Mouse (Mus musculus) heart, embryonic 12.5 days (tissue): ENCODE data around the gene Rad9a. TPM values are rescaled to one million over a fixed set of nuclear protein-coding genes. Genes with fewer than 3 reads are reported as not detected.
A peak's percentile ranks its signal among the peaks of the same experiment; 100 is the strongest.

Source experiments
- ATAC-seq: fragments of 200-750 bp; cut with Nextera tagmentation; 2 replicates; pipeline ENCODE4 v1.8.0; 2017; ENCODE audit warnings: moderate TSS enrichment, moderate library complexity; ENCODE audit not compliant: insufficient number of reproducible peaks, low FRiP score
- H3K27ac ChIP-seq: fragments of 300-500 bp; sonication (generic); 2 replicates; pipeline ENCODE4 v1.5.1; 2016; ENCODE audit warnings: mild to moderate bottlenecking, moderate library complexity; ENCODE audit not compliant: poor library complexity, severe bottlenecking
- H3K27me3 ChIP-seq: fragments of 300-500 bp; sonication (generic); replicated peaks from 2 replicates; pipeline ENCODE4 v1.6.1; 2016; ENCODE audit warnings: mild to moderate bottlenecking, moderate library complexity
- H3K36me3 ChIP-seq: fragments of 300-500 bp; sonication (generic); 2 replicates; pipeline ENCODE4 v1.6.1; 2016; ENCODE audit warnings: mild to moderate bottlenecking, moderate library complexity
- H3K4me1 ChIP-seq: fragments of 300-500 bp; sonication (generic); replicated peaks from 2 replicates; pipeline ENCODE4 v1.6.1; 2016; ENCODE audit warnings: mild to moderate bottlenecking
- H3K4me2 ChIP-seq: fragments of 300-500 bp; sonication (generic); 2 replicates; pipeline ENCODE4 v1.6.1; 2016; ENCODE audit warnings: mild to moderate bottlenecking, moderate library complexity
- H3K4me3 ChIP-seq: fragments of 300-500 bp; sonication (generic); 2 replicates; pipeline ENCODE4 v1.5.1; 2016; ENCODE audit warnings: mild to moderate bottlenecking
- H3K9ac ChIP-seq: fragments of 300-500 bp; sonication (generic); 2 replicates; pipeline ENCODE4 v1.6.1; 2016; ENCODE audit warnings: mild to moderate bottlenecking, moderate library complexity
- H3K9me3 ChIP-seq: fragments of 300-500 bp; sonication (generic); replicated peaks from 2 replicates; pipeline ENCODE4 v1.6.1; 2016; ENCODE audit warnings: mild to moderate bottlenecking, moderate library complexity
- WGBS: fragments of 180-500 bp; shearing (Covaris S2); methylation state at CpG from one replicate; pipeline ENCODE4 v1.1.7; 2016; 5-methylcytosine and 5-hydroxymethylcytosine counted together
- polyA plus RNA-seq: library from polyadenylated mRNA; unstranded; fragments of >200 nt; fragmentation: Nextera tagmentation; extraction: Ambion mirVana; gene quantifications from 2 replicates; pipeline ENCODE4 v1.2.1, GENCODE M21; 2016

Gene Rad9a
- polyA plus RNA-seq, 1 experiment from 2014 or later: 22.6 TPM

- 3% methylated on average over 11 of the region's 11 CpGs for WGBS
- Histone ChIP-seq H3K4me1 (peaks cover 30% of the 10 kb centered on the region), H3K27me3 (peaks cover 2% of the 10 kb centered on the region; the same call in 1 of the 2 replicates), H3K27ac (no peak within 1 kb of the TSS), H3K9ac (peak within 1 kb of the TSS; percentile 34), H3K36me3 (no peaks in the 10 kb centered on the region), H3K4me2 (peak within 1 kb of the TSS; percentile 60), H3K4me3 (peak within 1 kb of the TSS; percentile 14), H3K9me3 (no peaks in the 10 kb centered on the region)
- peak; percentile 40; the same call in 1 of the 2 replicates for ATAC-seq
These were observed 26.0 kb downstream of the Rad9a start, which contains the start of gene Carns1 for GRCm38 (mm10) chr19:4175368-4175947. Gene Carns1, minus strand, starts transcription at chr19:4175479.

GRCm38 (mm10) chr19:4172925-4173324 lies 28.5 kb downstream of the Rad9a start:
- no peak for ATAC-seq
- H3K9me3 ChIP-seq: no peaks in the 10 kb centered on the region
- H3K27me3 ChIP-seq: no peaks in the 10 kb centered on the region; the same call in 1 of the 2 replicates
- peak overlapping the region; percentile 42; the same call in 1 of the 2 replicates for H3K9ac ChIP-seq
- no peak overlapping the region for H3K4me2 ChIP-seq
- 64% methylated on average over 11 of the region's 11 CpGs for WGBS
- H3K27ac ChIP-seq: no peak overlapping the region
- H3K4me3 ChIP-seq: no peak overlapping the region
- H3K36me3 ChIP-seq: no peaks in the 10 kb centered on the region
- H3K4me1 ChIP-seq: peaks cover 37% of the 10 kb centered on the region

- Histone ChIP-seq H3K4me3 (no peak overlapping the region), H3K27me3 (no peaks in the 10 kb centered on the region; the same call in 1 of the 2 replicates), H3K27ac (peak overlapping the region; percentile 45), H3K9me3 (no peaks in the 10 kb centered on the region), H3K4me2 (peak overlapping the region; percentile 0), H3K36me3 (no peaks in the 10 kb centered on the region), H3K9ac (peak overlapping the region; percentile 28; the same call in 1 of the 2 replicates), H3K4me1 (peaks cover 44% of the 10 kb centered on the region)
- WGBS: 52% methylated on average over 13 of the region's 13 CpGs
- no peak for ATAC-seq
These were observed 29.8 kb downstream of the Rad9a start for GRCm38 (mm10) chr19:4171393-4172290.

GRCm38 (mm10) chr19:4170723-4171392 lies 30.6 kb downstream of the Rad9a start:
- Histone ChIP-seq H3K4me2 (peak overlapping the region; percentile 0; the same call in 1 of the 2 replicates), H3K27ac (no peak overlapping the region), H3K27me3 (no peaks in the 10 kb centered on the region), H3K36me3 (no peaks in the 10 kb centered on the region), H3K9ac (peak overlapping the region; percentile 28; the same call in 1 of the 2 replicates), H3K9me3 (no peaks in the 10 kb centered on the region), H3K4me1 (peaks cover 46% of the 10 kb centered on the region), H3K4me3 (no peak overlapping the region)
- 85% methylated on average over 10 of the region's 10 CpGs for WGBS
- no peak for ATAC-seq

GRCm38 (mm10) chr19:4169810-4170209 lies 31.7 kb downstream of the Rad9a start:
- H3K9me3 ChIP-seq: no peaks in the 10 kb centered on the region
- H3K36me3 ChIP-seq: no peaks in the 10 kb centered on the region
- peak overlapping the region; percentile 48 for H3K4me3 ChIP-seq
- peaks cover 36% of the 10 kb centered on the region for H3K4me1 ChIP-seq
- WGBS: 9% methylated on average over 27 of the region's 27 CpGs
- H3K27me3 ChIP-seq: no peaks in the 10 kb centered on the region
- ATAC-seq: peak; percentile 45
- peak overlapping the region; percentile 86 for H3K9ac ChIP-seq
- H3K27ac ChIP-seq: peak overlapping the region; percentile 80
- peak overlapping the region; percentile 83 for H3K4me2 ChIP-seq

- WGBS: under 1% methylated on average over 43 of the region's 43 CpGs
- Histone ChIP-seq H3K4me3 (peak overlapping the region; percentile 48), H3K4me1 (peaks cover 36% of the 10 kb centered on the region), H3K9me3 (no peaks in the 10 kb centered on the region), H3K9ac (peak overlapping the region; percentile 86), H3K36me3 (no peaks in the 10 kb centered on the region), H3K27ac (peak overlapping the region; percentile 80), H3K4me2 (peak overlapping the region; percentile 83), H3K27me3 (no peaks in the 10 kb centered on the region)
- peak; percentile 96 for ATAC-seq
These were observed 32.1 kb downstream of the Rad9a start for GRCm38 (mm10) chr19:4169378-4169784.

- Histone ChIP-seq H3K9me3 (no peaks in the 10 kb centered on the region), H3K36me3 (0 out of 2 replicates have a peak, but pooled peaks cover 2% of the 10 kb centered on the region), H3K4me2 (no peak overlapping the region), H3K4me1 (peaks cover 40% of the 10 kb centered on the region), H3K27ac (peak overlapping the region; percentile 50), H3K4me3 (no peak overlapping the region), H3K27me3 (no peaks in the 10 kb centered on the region), H3K9ac (peak overlapping the region; percentile 1; the same call in 1 of the 2 replicates)
- 47% methylated on average over 9 of the region's 9 CpGs for WGBS
- ATAC-seq: no peak
These were observed 34.6 kb downstream of the Rad9a start for GRCm38 (mm10) chr19:4166678-4167476.

GRCm38 (mm10) chr19:4164721-4165120 lies 36.7 kb downstream of the Rad9a start:
- no peak overlapping the region for H3K27ac ChIP-seq
- peaks cover 25% of the 10 kb centered on the region for H3K4me1 ChIP-seq
- 0 out of 2 replicates have a peak overlapping the region, but pooled peaks have one; percentile 2 for H3K9ac ChIP-seq
- H3K9me3 ChIP-seq: no peaks in the 10 kb centered on the region
- ATAC-seq: no peak
- no peak overlapping the region for H3K4me3 ChIP-seq
- H3K36me3 ChIP-seq: peaks cover 20% of the 10 kb centered on the region
- no peak overlapping the region for H3K4me2 ChIP-seq
- H3K27me3 ChIP-seq: no peaks in the 10 kb centered on the region
- WGBS: 73% methylated on average over 2 of the region's 2 CpGs

GRCm38 (mm10) chr19:4164100-4164499 lies 37.4 kb downstream of the Rad9a start:
- peaks cover 26% of the 10 kb centered on the region for H3K36me3 ChIP-seq
- H3K9me3 ChIP-seq: no peaks in the 10 kb centered on the region
- no peak for ATAC-seq
- 76% methylated on average over 3 of the region's 3 CpGs for WGBS
- H3K27ac ChIP-seq: no peak overlapping the region
- H3K4me1 ChIP-seq: peaks cover 24% of the 10 kb centered on the region
- H3K9ac ChIP-seq: no peak overlapping the region
- no peak overlapping the region for H3K4me3 ChIP-seq
- H3K4me2 ChIP-seq: no peak overlapping the region
- no peaks in the 10 kb centered on the region for H3K27me3 ChIP-seq

- H3K9ac ChIP-seq: peak overlapping the region; percentile 58; the same call in 1 of the 2 replicates
- no peaks in the 10 kb centered on the region for H3K9me3 ChIP-seq
- H3K4me2 ChIP-seq: peak overlapping the region; percentile 95
- peaks cover 32% of the 10 kb centered on the region for H3K36me3 ChIP-seq
- H3K4me1 ChIP-seq: peaks cover 24% of the 10 kb centered on the region
- 39% methylated on average over 4 of the region's 4 CpGs for WGBS
- H3K27me3 ChIP-seq: no peaks in the 10 kb centered on the region
- H3K4me3 ChIP-seq: peak overlapping the region; percentile 73
- H3K27ac ChIP-seq: peak overlapping the region; percentile 41; the same call in 1 of the 2 replicates
- ATAC-seq: no peak
These were observed 37.9 kb downstream of the Rad9a start for GRCm38 (mm10) chr19:4163543-4163887.
